Mouse (Mus musculus) hematopoietic stem cell, adult 5-6 weeks (primary cell): ENCODE results near the gene Gpatch11. TPM values are rescaled to one million over a fixed set of nuclear protein-coding genes. Genes with fewer than 3 reads are reported as not detected.
"Not testable (repeated sequence)": the region's sequence is repeated elsewhere in the genome, so short reads cannot be mapped to it uniquely, and the experiment has no call there.

Experiments used
- ATAC-seq, 2 experiments: fragments of 125-278 bp in 1 of 2; replicated peaks in 1 of 2; 2 replicates each; pipeline ENCODE4 v1.8.0; 2016 to 2017; ENCODE audit warnings: inconsistent platforms in 2 of 2, mild to moderate bottlenecking in 2 of 2, moderate number of reproducible peaks in 2 of 2, low read depth in 1 of 2, moderate TSS enrichment in 1 of 2; ENCODE audit not compliant: low FRiP score in 2 of 2, poor library complexity in 2 of 2, severe bottlenecking in 2 of 2, insufficient read depth in 1 of 2, low TSS enrichment in 1 of 2
- total RNA-seq: library from RNA; stranded (forward); fragments of 172-1452, 232-1000 nt; gene quantifications from 2 replicates; pipeline ENCODE4 v1.2.3, GENCODE M21; 2017

The Gpatch11 gene
- total RNA-seq, result 16.7 and 34.4 TPM in 2 replicates

- peak; percentile 93 to 94 for ATAC-seq
These were observed at the start of gene Gpatch11, which contains the start of gene Heatr5b for GRCm38 (mm10) chr17:78834856-78835835. Gene Gpatch11 (plus strand): TSS chr17:78835567. Gene Heatr5b (minus strand): TSS chr17:78835364.

GRCm38 (mm10) chr17:78788273-78788672 is 47.1 kb upstream of the Gpatch11 start:
- ATAC-seq, result not testable (repeated sequence)

DNA sequence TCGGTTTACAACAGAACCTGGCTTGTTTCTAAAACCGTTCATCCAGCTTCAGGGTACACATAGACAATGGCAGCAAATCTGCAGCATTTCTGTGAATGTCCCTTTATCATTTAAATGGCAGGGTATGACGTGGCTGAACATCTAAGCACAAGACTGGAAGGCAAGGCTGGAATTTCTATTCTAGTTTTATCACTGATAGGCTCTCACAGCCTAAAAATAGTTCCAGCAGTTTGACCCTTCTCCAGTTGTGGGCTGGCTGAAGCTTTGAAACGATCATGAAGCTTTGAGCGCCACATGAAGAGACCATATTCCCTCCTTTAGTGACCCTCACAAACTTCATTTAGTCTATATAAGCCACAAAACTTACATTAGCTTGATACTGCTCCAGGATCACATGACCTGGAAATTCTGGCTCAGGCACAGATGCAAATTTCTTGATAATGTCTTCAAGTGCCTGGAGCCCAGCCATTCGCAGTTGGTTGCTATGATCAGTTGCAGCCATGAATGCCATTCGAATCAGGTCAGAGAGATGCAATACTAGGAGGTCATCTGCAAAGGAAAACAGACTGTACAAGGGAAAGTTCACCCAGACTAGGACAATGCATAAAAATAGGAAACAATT is 44.2 kb upstream of the Gpatch11 start:
- ATAC-seq, result no peak

- no peak for ATAC-seq
These were observed 43.7 kb upstream of the Gpatch11 start for GRCm38 (mm10) chr17:78791690-78792070.

DNA sequence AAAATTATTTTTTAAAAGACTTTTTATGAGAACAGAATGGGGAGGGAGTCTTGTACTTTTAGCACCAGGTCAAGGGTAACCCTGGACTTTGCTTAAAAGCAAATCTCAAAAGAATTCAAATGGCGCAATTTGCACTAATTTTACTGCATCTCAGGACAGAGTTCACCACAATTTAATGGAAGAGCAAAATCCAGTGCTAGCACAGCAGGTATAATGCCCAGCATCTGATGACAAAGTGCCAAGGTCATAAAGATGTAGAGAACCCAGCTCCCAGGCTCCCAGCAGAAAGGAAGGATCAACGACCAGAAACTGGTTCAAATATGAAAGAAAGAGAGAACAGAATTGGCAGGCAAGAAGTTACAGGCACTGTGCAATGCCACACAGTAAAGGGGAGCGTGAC is 43.2 kb upstream of the Gpatch11 start:
- ATAC-seq, result no peak

DNA sequence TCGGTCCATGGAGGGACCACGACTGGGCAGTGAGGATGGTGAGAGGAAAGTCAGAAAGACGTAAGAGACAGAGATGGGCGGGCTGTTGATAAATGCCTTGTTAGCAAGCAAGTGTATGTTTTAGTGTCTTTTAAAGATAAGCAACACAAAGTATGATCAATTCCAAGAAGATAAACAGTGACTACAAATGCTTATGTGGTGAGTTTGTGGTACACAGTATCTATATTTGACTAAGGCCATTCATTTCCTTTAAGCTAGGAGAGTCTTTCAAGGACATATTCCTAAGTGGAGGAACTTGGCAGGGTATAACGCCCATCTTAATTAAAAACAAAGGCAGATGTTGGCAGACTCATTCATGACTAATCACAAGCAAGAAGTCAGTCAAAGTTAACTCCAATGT is 41.0 kb upstream of the Gpatch11 start:
- ATAC-seq, result no peak

GRCm38 (mm10) chr17:78797222-78797621 is 38.1 kb upstream of the Gpatch11 start:
- ATAC-seq, result no peak

DNA sequence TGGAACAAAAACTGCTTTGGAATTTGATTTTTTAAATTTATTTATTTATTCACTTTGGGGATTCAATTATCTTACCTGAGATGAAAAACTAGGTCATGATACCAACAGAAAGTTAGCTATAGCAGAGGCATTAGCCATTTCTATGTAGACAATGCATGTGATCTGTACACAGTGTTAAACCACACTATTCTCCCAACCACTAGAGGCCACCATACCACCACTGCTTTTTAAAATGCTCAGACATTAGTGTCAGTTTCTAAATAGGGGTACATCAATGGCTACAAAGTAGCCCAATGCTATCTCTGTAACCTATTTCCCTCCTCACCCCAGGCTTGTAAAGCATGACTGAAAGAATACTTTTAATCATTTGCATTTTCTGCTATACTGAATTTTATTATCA is 26.3 kb upstream of the Gpatch11 start:
- peak in 1 of 2 experiments; percentile 32; a peak in 1 of 4 replicates for ATAC-seq

DNA sequence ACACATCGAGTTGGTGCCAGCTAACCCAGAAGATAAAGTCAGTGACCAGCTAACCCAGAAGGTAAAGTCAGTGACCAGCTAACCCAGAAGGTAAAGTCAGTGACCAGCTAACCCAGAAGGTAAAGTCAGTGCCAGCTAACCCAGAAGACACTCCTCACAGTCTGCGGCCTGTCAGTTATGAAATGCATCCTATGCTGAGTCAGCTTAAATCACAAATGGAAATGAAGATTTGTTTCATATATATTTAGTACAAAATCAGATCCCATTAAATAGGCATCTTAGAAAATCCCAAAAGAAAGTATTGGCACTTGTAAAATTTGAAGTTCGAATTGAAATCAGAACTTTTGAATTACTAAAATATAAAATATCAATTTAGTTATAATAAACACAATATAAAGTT is 25.8 kb upstream of the Gpatch11 start:
- no peak for ATAC-seq

- no peak for ATAC-seq
These were observed 11.0 kb upstream of the Gpatch11 start for GRCm38 (mm10) chr17:78824346-78824745.

GRCm38 (mm10) chr17:78836056-78836455 is 689 bp downstream of the Gpatch11 start:
- no peak for ATAC-seq

- no peak for ATAC-seq
These were observed 7.0 kb downstream of the Gpatch11 start for GRCm38 (mm10) chr17:78842271-78842928.

GRCm38 (mm10) chr17:78856243-78856642 is 20.9 kb downstream of the Gpatch11 start:
- no peak for ATAC-seq

DNA sequence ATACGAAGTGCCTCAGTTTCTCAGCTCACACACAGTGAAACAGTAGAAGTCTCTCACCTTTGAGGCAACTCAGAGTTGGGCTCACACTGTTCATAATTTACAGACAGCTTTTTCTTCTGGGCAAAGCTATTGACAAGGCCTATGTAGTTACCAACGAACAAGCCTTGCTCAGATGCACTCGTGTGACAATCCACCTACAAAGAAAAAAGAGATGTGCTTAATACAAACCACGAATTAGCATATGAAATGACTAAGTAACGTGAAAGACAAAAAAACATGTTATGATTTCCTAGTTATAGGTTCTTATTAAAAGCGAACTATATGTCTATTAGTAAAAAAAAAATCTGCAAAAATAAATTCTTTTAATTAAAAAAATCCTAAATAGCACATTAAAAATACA is 38.5 kb downstream of the Gpatch11 start:
- no peak for ATAC-seq

DNA sequence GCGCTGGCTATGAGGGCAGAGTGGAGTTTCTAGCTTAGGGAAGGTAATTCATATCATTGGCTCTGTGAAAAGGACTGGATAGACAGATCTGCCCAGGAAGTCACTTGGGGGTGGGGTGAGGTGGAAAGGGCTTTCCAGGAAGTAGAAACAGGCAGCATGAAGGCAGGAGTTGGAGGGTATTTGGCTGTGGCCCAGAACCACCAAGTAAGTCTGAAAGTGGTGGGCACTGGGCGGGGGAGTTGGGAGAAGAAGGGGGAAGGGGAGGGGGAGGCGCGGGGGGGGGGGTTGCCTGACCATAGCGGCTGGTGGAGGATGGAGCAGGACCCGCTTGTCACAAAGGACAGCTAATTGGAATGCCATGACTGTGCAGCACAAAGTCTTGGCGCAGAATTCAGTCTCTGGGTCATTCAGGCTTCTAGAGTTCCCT is 46.5 kb downstream of the Gpatch11 start:
- ATAC-seq, result peak; percentile 28 to 51; a peak in 1 of 4 replicates

GRCm38 (mm10) chr17:78882401-78883112 is 47.2 kb downstream of the Gpatch11 start, which contains the start of gene Eif2ak2:
Gene Eif2ak2 (minus strand): TSS chr17:78882573.
- ATAC-seq, result peak; percentile 92 to 98

DNA sequence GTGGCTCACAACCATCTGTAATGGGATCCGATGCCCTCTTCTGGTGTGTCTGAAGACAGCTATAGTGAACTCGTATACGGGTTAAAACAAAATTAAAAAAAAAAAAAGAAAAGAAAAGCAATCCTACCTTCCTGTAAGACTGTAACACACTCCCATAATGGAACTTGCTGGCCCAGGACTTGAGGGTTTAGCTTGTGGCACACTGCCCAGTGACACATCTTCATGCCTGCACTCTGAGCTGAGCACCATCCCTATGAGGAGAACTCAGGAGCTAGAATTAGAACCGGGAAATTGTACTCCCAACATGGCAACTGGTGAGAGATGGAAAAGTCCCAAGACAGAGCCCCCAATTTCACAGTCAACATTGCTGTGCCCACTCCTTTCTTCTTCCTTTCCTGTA is 47.9 kb downstream of the Gpatch11 start:
- ATAC-seq, result no peak
